7 mouse cellular contexts compared by ENCODE assay signal in genomic region chr1:177639931-177640846, GRCm38 (mm10).
DNase-seq lines count a peak whose midpoint lies in the region; ATAC-seq and TF ChIP-seq lines count a peak whose summit lies in the region.

No protein-coding gene starts in this region.

- H3K4me1 ChIP-seq in CH12.LX (ENCODE audit: control insufficient read depth in 1 of 2, insufficient read depth in 2 of 2) = peaks cover 4 to 42% of the 10 kb centered on the region in 2 experiments
- peaks cover 18% of the 10 kb centered on the region for H3K4me1 ChIP-seq in hindbrain, embryonic 12.5 days
- H3K4me1 ChIP-seq in midbrain, postnatal 0 days (ENCODE audit: insufficient read depth, low read length) = no peaks in the 10 kb centered on the region

- H3K9ac ChIP-seq in CH12.LX (ENCODE audit: insufficient read depth, low read depth) = no peak overlapping the region
- no peak overlapping the region for H3K9ac ChIP-seq in hindbrain, embryonic 12.5 days
- peak overlapping the region; percentile 14; the same call in 1 of the 2 replicates for H3K9ac ChIP-seq in midbrain, postnatal 0 days (replicated peaks; ENCODE audit: low read length, poor library complexity, severe bottlenecking)

- H3K27ac ChIP-seq in CH12.LX (ENCODE audit: insufficient read depth, low read depth) = no peak overlapping the region
- H3K27ac ChIP-seq in hindbrain, embryonic 12.5 days = 0 out of 2 replicates have a peak overlapping the region, but pooled peaks have one; percentile 60
- no peak overlapping the region for H3K27ac ChIP-seq in midbrain, postnatal 0 days (ENCODE audit: low read depth, low read length)

- no peak overlapping the region for H3K4me3 ChIP-seq in CH12.LX (replicated peaks in 1 of 3; ENCODE audit: low read depth in 2 of 3, low read length in 2 of 3, poor library complexity in 1 of 3)
- peak overlapping the region; percentile 5; the same call in 1 of the 2 replicates for H3K4me3 ChIP-seq in hindbrain, embryonic 12.5 days
- H3K4me3 ChIP-seq in midbrain, postnatal 0 days (ENCODE audit: low read depth, low read length) = peak overlapping the region; percentile 34

- ATAC-seq in hindbrain, embryonic 12.5 days (ENCODE audit: low FRiP score) = peak; percentile 72
- peak; percentile 59 for ATAC-seq in midbrain, postnatal 0 days (ENCODE audit: low FRiP score)

- peak; percentile 15 for DNase-seq in CH12.LX (ENCODE audit: extremely low read depth)
- peak; percentile 58 for DNase-seq in brain, adult 2 months (ENCODE audit: low read depth, low spot score)
- DNase-seq in midbrain, postnatal 0 days (ENCODE audit: low spot score) = peak; percentile 84
- DNase-seq in thymus, postnatal 25 days = peak; percentile 14
- no peak for DNase-seq in adrenal gland, postnatal 36 days
- DNase-seq in spleen, postnatal 14 days (ENCODE audit: low spot score in 2 of 2) = no peak

- no peaks in the 10 kb centered on the region for H3K9me3 ChIP-seq in CH12.LX (replicated peaks; ENCODE audit: low read length)
- no peaks in the 10 kb centered on the region for H3K9me3 ChIP-seq in hindbrain, embryonic 12.5 days (replicated peaks)
- no peaks in the 10 kb centered on the region for H3K9me3 ChIP-seq in midbrain, postnatal 0 days (ENCODE audit: low read length)

- in situ Hi-C loops in CH12.LX (cut with MboI; ENCODE audit: low pct_ligation_motif_present, low pct_unique_long_range_greater_than_20kb, low sequenced_read_pairs) = no loop called here

- no peak overlapping the region for H3K4me2 ChIP-seq in CH12.LX (ENCODE audit: insufficient read depth, low read depth, poor library complexity, severe bottlenecking)
- H3K4me2 ChIP-seq in hindbrain, embryonic 12.5 days (replicated peaks) = peak overlapping the region; percentile 41
- peak overlapping the region; percentile 57 for H3K4me2 ChIP-seq in midbrain, postnatal 0 days (ENCODE audit: low read depth, low read length, poor library complexity, severe bottlenecking)

- no peak for TF ChIP-seq POLR2A in CH12.LX (IDR thresholded peaks at IDR 0.05; ENCODE audit: low read depth, low read length)

- no peak for TF ChIP-seq RAD21 in CH12.LX (IDR thresholded peaks at IDR 0.05; ENCODE audit: low read depth, low read length)

- dilution Hi-C loops in CH12.LX (cut with MboI; ENCODE audit: extremely low pct_ligation_motif_present, extremely low pct_unique_long_range_greater_than_20kb, low sequenced_read_pairs) = no loop called here

- no peak for TF ChIP-seq EP300 in CH12.LX (IDR thresholded peaks at IDR 0.05; ENCODE audit: low read length)

- H3K27me3 ChIP-seq in CH12.LX (replicated peaks) = no peaks in the 10 kb centered on the region
- no peaks in the 10 kb centered on the region for H3K27me3 ChIP-seq in hindbrain, embryonic 12.5 days
- no peaks in the 10 kb centered on the region for H3K27me3 ChIP-seq in midbrain, postnatal 0 days (ENCODE audit: insufficient read depth, low read length)

- H3K79me2 ChIP-seq in CH12.LX (replicated peaks; ENCODE audit: control insufficient read depth, extremely low read depth, insufficient read depth, poor library complexity, severe bottlenecking) = no peaks in the 10 kb centered on the region

- TF ChIP-seq CTCF in CH12.LX (conservative IDR thresholded peaks at IDR 0.05 in 1 of 2, IDR thresholded peaks at IDR 0.05 in 1 of 2; ENCODE audit: low read depth in 2 of 2, low read length in 2 of 2) = no peak
- TF ChIP-seq CTCF in midbrain, postnatal 0 days (IDR thresholded peaks at IDR 0.05) = no peak

- H3K36me3 ChIP-seq in CH12.LX (replicated peaks in 1 of 2; ENCODE audit: control insufficient read depth in 1 of 2, insufficient read depth in 1 of 2, low read length in 1 of 2) = no peaks in the 10 kb centered on the region
- H3K36me3 ChIP-seq in hindbrain, embryonic 12.5 days = no peaks in the 10 kb centered on the region
- H3K36me3 ChIP-seq in midbrain, postnatal 0 days (ENCODE audit: insufficient read depth, low read length) = no peaks in the 10 kb centered on the region

- WGBS in hindbrain, embryonic 12.5 days = 22% methylated on average over 20 of the region's 20 CpGs
- WGBS in midbrain, postnatal 0 days = 20% methylated on average over 20 of the region's 20 CpGs

TF ChIP-seq in CH12.LX, 34 proteins besides CTCF, POLR2A, EP300 and RAD21:
- peak; percentile 50; the same call in 1 of the 2 replicates for TF ChIP-seq TCF12 (IDR thresholded peaks at IDR 0.05; ENCODE audit: low read depth, low read length)
- TF ChIP-seq ELF1 (IDR thresholded peaks at IDR 0.05; ENCODE audit: low read depth, low read length) = no peak
- peak; percentile 49; the same call in 1 of the 2 replicates for TF ChIP-seq ETS1 (conservative IDR thresholded peaks at IDR 0.05; ENCODE audit: low read depth, low read length)
- peak; percentile 81 for TF ChIP-seq BHLHE40 (IDR thresholded peaks at IDR 0.05; ENCODE audit: low read depth, low read length)

Comparison
In these comparisons a context has a peak if more than half of its experiments do, and no peak if none do; other contexts are left out.
1. DNase-seq: peak in CH12.LX (single experiment), brain, adult 2 months (single experiment), midbrain, postnatal 0 days (single experiment) and thymus, postnatal 25 days (single experiment); none in adrenal gland, postnatal 36 days (0 of 2) and spleen, postnatal 14 days (0 of 2).
2. H3K4me3 ChIP-seq: peak in hindbrain, embryonic 12.5 days (single experiment) and midbrain, postnatal 0 days (single experiment); none in CH12.LX (0 of 3).